Mouse (Mus musculus) limb, embryonic 11.5 days (tissue): ENCODE data around the gene Usp46. TPM values are rescaled to one million over a fixed set of nuclear protein-coding genes. Genes with fewer than 3 reads are reported as not detected.
"Not testable (repeated sequence)": the region's sequence is repeated elsewhere in the genome, so short reads cannot be mapped to it uniquely, and the experiment has no call there.

Experiments used
- ATAC-seq: fragments of 200-750 bp; cut with Nextera tagmentation; 2 replicates; pipeline ENCODE4 v1.8.0; 2017; ENCODE audit warnings: low read depth; ENCODE audit not compliant: insufficient number of reproducible peaks, low FRiP score, low TSS enrichment
- DNase-seq: peaks from one replicate; pipeline ENCODE4 v3.0.0-alpha.2; 2015; ENCODE audit warnings: low spot score
- H3K27ac ChIP-seq: fragments of 300-500 bp; sonication (generic); replicated peaks from 2 replicates; pipeline ENCODE4 v1.5.1; 2014; ENCODE audit warnings: low read depth, mild to moderate bottlenecking, low read length
- H3K27me3 ChIP-seq: fragments of 300-500 bp; sonication (generic); 2 replicates; pipeline ENCODE4 v1.6.1; 2014; ENCODE audit warnings: mild to moderate bottlenecking, low read length, mixed read lengths; ENCODE audit not compliant: control insufficient read depth, insufficient read depth
- H3K36me3 ChIP-seq: fragments of 300-500 bp; sonication (generic); 2 replicates; pipeline ENCODE4 v1.6.1; 2014; ENCODE audit warnings: mild to moderate bottlenecking, low read length, moderate library complexity, mixed read lengths; ENCODE audit not compliant: control insufficient read depth, insufficient read depth
- H3K4me1 ChIP-seq: fragments of 300-500 bp; sonication (generic); 2 replicates; pipeline ENCODE4 v1.6.1; 2014; ENCODE audit warnings: low read length, mixed read lengths; ENCODE audit not compliant: control insufficient read depth, insufficient read depth
- H3K4me2 ChIP-seq: fragments of 300-500 bp; sonication (generic); 2 replicates; pipeline ENCODE4 v1.6.1; 2014; ENCODE audit warnings: low read depth, mild to moderate bottlenecking, moderate library complexity; ENCODE audit not compliant: severe bottlenecking
- H3K4me3 ChIP-seq: fragments of 300-500 bp; sonication (generic); 2 replicates; pipeline ENCODE4 v1.5.1; 2014; ENCODE audit warnings: low read depth, low read length
- H3K9ac ChIP-seq: fragments of 300-500 bp; sonication (generic); 2 replicates; pipeline ENCODE4 v1.6.1; 2014; ENCODE audit warnings: mild to moderate bottlenecking, low read length
- H3K9me3 ChIP-seq: fragments of 300-500 bp; sonication (generic); 2 replicates; pipeline ENCODE4 v1.6.1; 2016; ENCODE audit warnings: low read length; ENCODE audit not compliant: control insufficient read depth
- WGBS: fragments of 180-500 bp; shearing (Covaris S2); extraction: QIAGEN DNeasy Blood & Tissue Kit; methylation state at CpG from one replicate; pipeline ENCODE4 v1.1.7; 2014; 5-methylcytosine and 5-hydroxymethylcytosine counted together
- polyA plus RNA-seq: library from polyadenylated mRNA; unstranded; fragments of >200 nt; fragmentation: Nextera tagmentation; extraction: Ambion mirVana; gene quantifications from 2 replicates; pipeline ENCODE4 v1.2.1, GENCODE M21; 2014

Gene Usp46
- polyA plus RNA-seq, 1 experiment from 2014 or later, result 48.8 TPM

DNA sequence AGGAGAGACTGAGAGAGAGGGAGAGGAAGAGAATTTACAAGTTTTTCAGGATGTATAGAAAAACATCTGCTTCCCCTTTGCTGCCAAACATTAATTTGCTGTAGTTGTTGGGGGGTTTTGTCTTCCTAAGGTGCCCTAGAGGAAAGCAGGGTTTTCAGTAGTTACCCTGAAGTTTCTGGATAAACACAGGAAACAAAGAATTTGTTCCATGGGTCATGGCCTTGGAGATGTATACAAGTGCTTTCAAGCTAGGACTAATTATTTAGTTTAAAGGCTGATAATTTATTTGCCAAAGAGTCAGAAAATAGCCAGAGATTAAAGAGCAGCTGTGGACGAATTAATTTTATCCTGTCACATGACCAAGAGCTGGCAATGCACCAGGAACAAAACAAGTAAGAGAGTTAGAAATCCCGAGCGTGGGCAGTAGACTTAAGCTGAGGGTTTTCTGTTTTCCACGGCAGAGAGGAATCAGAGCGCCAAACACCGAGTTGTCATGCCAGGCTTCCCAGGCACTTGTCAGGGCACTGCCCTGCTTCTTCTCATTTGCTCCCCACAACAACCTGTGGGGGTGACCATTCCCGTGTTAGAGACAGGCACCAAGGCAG, 98.1 kb downstream of the Usp46 start:
- H3K4me2 ChIP-seq, result no peak overlapping the region
- no peak overlapping the region for H3K27ac ChIP-seq

DNA sequence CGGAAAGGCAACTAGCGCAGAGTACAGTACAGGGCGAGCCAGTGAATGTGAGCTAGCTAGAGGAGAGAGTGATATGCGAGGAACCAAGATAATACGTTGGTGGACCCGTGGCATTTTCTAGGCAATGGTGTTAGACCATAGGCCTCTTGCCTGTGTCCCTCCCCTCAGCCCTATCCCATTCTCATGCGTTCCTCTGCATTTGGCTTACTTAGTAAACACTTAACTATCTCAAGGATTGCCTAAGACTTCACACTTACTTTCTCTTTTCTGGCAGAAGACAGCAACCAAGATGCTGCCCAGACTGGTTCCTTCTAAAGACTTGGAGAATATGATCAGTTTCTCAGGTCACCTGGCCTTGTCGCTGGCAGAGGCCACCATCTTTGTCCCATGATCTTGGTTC, 98.9 kb downstream of the Usp46 start:
- H3K27me3 ChIP-seq, result no peaks in the 10 kb centered on the region
- no peak for DNase-seq
- H3K4me2 ChIP-seq, result no peak overlapping the region
- H3K4me3 ChIP-seq, result no peak overlapping the region
- 89% methylated on average over 8 of the region's 8 CpGs for WGBS
- no peak for ATAC-seq
- no peak overlapping the region for H3K27ac ChIP-seq
- no peak overlapping the region for H3K9ac ChIP-seq
- no peaks in the 10 kb centered on the region for H3K36me3 ChIP-seq
- H3K4me1 ChIP-seq, result no peaks in the 10 kb centered on the region
- H3K9me3 ChIP-seq, result no peaks in the 10 kb centered on the region

More for the DNA sequence above, 98.1 kb downstream of the Usp46 start:
- no peaks in the 10 kb centered on the region for H3K27me3 ChIP-seq
- 69% methylated on average over 7 of the region's 7 CpGs for WGBS
- DNase-seq (no peak), ATAC-seq (no peak)
- H3K9ac ChIP-seq, result no peak overlapping the region
- no peaks in the 10 kb centered on the region for H3K9me3 ChIP-seq
- H3K36me3 ChIP-seq, result no peaks in the 10 kb centered on the region
- no peak overlapping the region for H3K4me3 ChIP-seq
- H3K4me1 ChIP-seq, result no peaks in the 10 kb centered on the region

DNA sequence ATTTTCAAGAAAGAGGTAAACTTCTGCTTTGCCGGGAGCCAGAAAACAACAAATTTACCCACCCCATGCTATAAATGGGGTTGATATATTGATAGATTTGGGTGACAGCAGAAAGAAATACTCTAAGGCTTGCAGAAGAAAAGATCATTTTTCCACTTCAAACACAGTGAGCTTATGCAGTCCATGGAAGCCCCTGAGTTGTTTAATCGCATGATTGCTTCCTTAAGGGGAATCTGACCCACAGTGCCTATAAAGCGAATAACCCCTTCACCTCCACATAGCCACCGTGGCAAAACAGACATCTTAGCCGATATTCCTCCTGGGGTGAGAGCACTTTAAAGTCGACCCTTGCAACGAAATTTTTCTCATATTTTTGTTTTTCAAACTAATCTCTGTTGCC, 108.5 kb downstream of the Usp46 start:
- H3K9ac ChIP-seq, result no peak overlapping the region
- H3K4me1 ChIP-seq, result no peaks in the 10 kb centered on the region
- no peak overlapping the region for H3K4me2 ChIP-seq
- ATAC-seq (no peak), DNase-seq (no peak)
- H3K27ac ChIP-seq, result no peak overlapping the region
- WGBS, result 77% methylated on average over 7 of the region's 7 CpGs
- H3K9me3 ChIP-seq, result no peaks in the 10 kb centered on the region
- H3K4me3 ChIP-seq, result no peak overlapping the region
- no peaks in the 10 kb centered on the region for H3K36me3 ChIP-seq
- H3K27me3 ChIP-seq, result no peaks in the 10 kb centered on the region

DNA sequence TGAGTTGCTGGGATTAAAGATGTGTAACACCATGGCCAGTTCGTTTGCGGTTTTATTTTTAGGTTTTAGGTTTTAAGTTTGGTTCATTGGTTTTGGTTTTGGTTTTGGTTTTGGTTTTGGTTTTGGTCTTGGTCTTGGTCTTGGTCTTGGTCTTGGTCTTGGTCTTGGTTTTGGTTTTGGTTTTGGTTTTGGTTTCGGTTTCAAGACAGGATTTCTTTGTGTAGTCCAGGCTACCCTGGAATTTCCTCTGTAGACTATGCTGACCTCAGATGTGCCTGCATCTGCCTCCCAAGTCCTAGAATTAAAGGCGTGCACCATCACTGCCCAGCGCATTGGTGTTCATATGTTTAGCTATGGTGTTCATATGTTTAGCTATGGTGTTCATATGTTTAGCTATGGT, 109.6 kb downstream of the Usp46 start:
- WGBS, result 95% methylated on average over 5 of the region's 5 CpGs
- not testable (repeated sequence) for H3K9ac ChIP-seq, H3K4me1 ChIP-seq, H3K4me2 ChIP-seq, H3K9me3 ChIP-seq, DNase-seq, H3K36me3 ChIP-seq, H3K27ac ChIP-seq, H3K4me3 ChIP-seq, ATAC-seq, H3K27me3 ChIP-seq

DNA sequence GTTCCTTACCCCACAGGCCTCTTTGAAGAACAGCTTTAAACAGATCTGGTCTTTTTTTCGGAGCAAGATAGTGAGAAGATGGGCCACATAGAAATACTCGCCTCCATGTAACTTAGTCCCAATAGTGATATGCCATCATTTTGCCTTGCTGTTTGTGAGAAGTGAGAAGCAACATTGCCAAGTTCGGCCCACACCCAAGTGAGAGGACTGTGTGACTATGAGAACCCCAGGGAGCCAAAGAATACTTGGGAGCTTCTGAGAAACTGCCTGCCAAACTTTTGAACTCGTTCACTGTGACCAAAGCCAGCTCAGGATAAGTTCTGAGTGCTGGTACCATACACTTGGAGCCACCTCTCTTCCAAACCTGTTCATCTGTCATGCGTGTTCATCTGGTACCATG, 110.1 kb downstream of the Usp46 start:
- Histone ChIP-seq H3K27me3 (no peaks in the 10 kb centered on the region), H3K9me3 (no peaks in the 10 kb centered on the region), H3K27ac (no peak overlapping the region), H3K4me3 (no peak overlapping the region), H3K4me2 (no peak overlapping the region), H3K4me1 (no peaks in the 10 kb centered on the region), H3K36me3 (no peaks in the 10 kb centered on the region), H3K9ac (no peak overlapping the region)
- no peak for DNase-seq
- ATAC-seq, result no peak
- 91% methylated on average over 5 of the region's 5 CpGs for WGBS

DNA sequence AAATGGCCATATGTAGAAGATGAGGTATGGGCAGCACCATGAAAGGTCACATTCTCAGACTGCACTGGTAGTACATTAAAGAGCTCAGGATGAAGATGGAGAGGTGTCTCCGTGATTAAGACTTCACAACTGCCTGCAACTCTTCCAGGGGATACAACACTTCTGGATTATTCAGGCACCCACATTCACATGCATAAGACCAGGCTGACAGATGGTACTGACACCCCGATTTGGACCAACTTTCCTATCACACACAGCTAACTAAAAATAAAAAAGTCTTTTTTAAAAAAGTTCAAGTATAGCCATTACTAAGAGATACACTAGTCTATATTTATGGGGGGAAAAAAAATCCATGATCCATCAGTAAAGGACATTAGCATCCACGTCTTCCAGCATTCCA, 112.5 kb downstream of the Usp46 start:
- H3K27ac ChIP-seq, result no peak overlapping the region
- H3K4me2 ChIP-seq, result no peak overlapping the region
- H3K9ac ChIP-seq, result no peak overlapping the region
- DNase-seq (no peak), ATAC-seq (no peak)
- H3K4me1 ChIP-seq, result peaks cover 3% of the 10 kb centered on the region
- H3K4me3 ChIP-seq, result no peak overlapping the region
- no peaks in the 10 kb centered on the region for H3K9me3 ChIP-seq
- WGBS, result 87% methylated on average over 3 of the region's 3 CpGs
- no peaks in the 10 kb centered on the region for H3K36me3 ChIP-seq
- H3K27me3 ChIP-seq, result no peaks in the 10 kb centered on the region

DNA sequence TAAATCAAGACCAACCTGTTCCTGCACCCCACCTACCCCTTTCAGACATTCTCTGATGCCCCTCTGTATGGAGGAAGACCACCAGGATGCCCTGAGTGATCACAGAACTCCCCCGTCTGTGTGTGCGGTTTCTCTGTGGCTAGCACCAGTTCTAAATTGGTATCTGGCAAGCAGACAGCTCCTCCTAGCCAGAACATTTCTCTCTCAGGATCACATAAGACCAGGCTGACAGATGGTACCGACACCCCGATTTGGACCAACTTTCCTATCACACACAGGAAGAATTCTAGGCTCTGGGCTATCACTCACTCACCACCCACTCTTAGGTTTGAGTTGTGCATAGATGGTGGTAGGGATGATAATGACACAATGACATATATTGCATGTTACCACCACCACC, 113.2 kb downstream of the Usp46 start:
- 88% methylated on average over 4 of the region's 4 CpGs for WGBS
- ATAC-seq, result no peak
- Histone ChIP-seq H3K27ac (no peak overlapping the region), H3K9me3 (no peaks in the 10 kb centered on the region), H3K4me1 (peaks cover 3% of the 10 kb centered on the region), H3K9ac (no peak overlapping the region), H3K4me3 (no peak overlapping the region), H3K27me3 (no peaks in the 10 kb centered on the region), H3K4me2 (no peak overlapping the region), H3K36me3 (no peaks in the 10 kb centered on the region)
- no peak for DNase-seq

DNA sequence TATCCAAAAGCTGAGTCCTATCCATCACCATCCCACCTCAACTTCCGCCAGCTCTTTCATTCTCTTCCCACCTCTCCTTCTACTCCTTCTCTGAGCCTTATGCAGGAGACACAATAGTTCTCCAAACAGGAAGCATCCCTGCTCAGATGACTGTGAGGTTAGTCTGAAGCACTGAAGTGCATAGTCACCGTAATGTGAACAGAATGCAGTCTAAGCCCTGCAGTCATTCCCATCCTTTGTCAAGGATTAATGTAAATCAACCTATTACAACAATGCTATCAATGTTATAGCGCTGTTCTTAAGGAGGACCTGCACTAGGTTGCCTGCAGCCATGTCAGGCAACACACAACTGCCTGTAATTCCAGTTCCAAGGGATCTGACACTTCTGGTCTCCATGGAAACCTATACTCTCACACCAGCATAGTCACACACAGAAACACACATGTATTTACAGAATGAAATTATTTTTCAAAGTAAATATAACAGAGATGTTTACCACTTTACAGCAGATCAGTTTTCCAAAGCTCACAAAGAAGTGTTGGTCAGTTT, 115.1 kb downstream of the Usp46 start:
- 89% methylated on average over 3 of the region's 3 CpGs for WGBS
- no peak for ATAC-seq
- Histone ChIP-seq H3K9me3 (no peaks in the 10 kb centered on the region), H3K4me1 (peaks cover 3% of the 10 kb centered on the region), H3K4me2 (no peak overlapping the region), H3K4me3 (no peak overlapping the region), H3K9ac (no peak overlapping the region), H3K27ac (no peak overlapping the region), H3K27me3 (no peaks in the 10 kb centered on the region), H3K36me3 (no peaks in the 10 kb centered on the region)
- no peak for DNase-seq

DNA sequence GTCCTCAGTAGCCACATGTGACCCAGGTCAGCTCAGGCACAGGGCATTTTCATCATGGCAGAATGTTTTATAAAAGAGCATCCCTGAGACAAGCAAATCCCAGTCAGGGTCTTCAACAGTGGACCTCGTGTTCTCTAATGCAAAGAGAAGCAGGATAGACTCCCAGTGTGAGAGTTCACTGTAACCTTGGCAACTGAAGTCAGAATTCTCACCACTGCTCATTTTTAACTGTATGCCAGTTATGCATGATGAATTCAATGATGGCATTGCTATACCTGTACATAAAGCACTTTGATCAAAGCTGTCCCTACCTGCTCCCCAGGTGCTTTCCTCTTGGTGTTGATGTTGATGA, 116.6 kb downstream of the Usp46 start:
- no peaks in the 10 kb centered on the region for H3K27me3 ChIP-seq
- 88% methylated on average over 1 of the region's 1 CpGs for WGBS
- no peak overlapping the region for H3K27ac ChIP-seq
- no peaks in the 10 kb centered on the region for H3K36me3 ChIP-seq
- no peak overlapping the region for H3K4me2 ChIP-seq
- H3K4me3 ChIP-seq, result no peak overlapping the region
- H3K4me1 ChIP-seq, result peaks cover 3% of the 10 kb centered on the region
- H3K9ac ChIP-seq, result no peak overlapping the region
- DNase-seq, result no peak
- ATAC-seq, result no peak
- no peaks in the 10 kb centered on the region for H3K9me3 ChIP-seq
